Mouse (Mus musculus): ENCODE results near the gene C1galt1. TPM values are rescaled to one million over a fixed set of nuclear protein-coding genes. Genes with fewer than 3 reads are reported as not detected.
A peak's percentile ranks its signal among the peaks of the same experiment; 100 is the strongest.

The C1galt1 gene
- polyA plus RNA-seq, 1 experiment from 2014 or later = 7.7 TPM

DNA sequence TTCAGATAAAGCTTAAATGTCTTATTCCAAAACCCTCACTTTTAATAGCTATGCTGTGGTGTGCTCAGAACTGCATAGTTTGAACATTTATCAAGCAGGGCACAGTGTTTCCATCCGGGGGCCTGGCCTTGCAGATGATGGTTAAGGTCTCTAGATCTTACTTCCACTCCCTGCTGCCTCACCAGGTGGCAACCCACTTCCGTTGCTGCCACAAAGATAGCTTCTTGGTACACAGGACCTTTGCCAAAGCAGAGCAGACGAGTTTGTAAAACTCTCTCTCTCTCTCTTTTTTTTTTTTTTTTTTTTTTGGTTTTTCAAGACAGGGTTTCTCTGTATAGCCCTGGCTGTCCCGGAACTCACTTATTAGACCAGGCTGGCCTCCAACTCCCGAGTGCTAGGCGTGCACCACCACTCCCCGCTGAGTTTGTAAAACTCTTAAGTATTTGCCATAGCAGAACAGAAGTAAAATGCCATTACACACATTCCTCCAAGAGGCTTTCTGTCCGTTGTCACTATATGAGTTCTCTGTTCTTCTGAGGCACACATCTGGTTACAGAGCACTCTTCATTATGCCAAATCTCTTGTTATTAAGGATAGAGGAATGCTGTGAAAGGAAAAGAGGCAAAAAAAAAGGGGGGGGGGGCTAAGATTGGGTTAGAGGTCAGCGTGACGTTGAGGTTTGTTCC lies 773 bp upstream of the C1galt1 start:
- Histone ChIP-seq H3K36me3 (ENCODE audit: control insufficient read depth, insufficient read depth, low read length) (no peaks in the 10 kb centered on the region), H3K4me3 (replicated peaks; ENCODE audit: low read length) (peak overlapping the region; percentile 89), H3K4me2 (ENCODE audit: low read depth, low read length) (peak overlapping the region; percentile 56), H3K4me1 (ENCODE audit: control insufficient read depth, insufficient read depth, low read length) (peaks cover 17% of the 10 kb centered on the region), H3K27me3 (ENCODE audit: control insufficient read depth, insufficient read depth, low read length) (no peaks in the 10 kb centered on the region), H3K9ac (ENCODE audit: low read length) (peak overlapping the region; percentile 55; the same call in 1 of the 2 replicates), H3K27ac (ENCODE audit: low read length) (peak overlapping the region; percentile 62; the same call in 1 of the 2 replicates), H3K9me3 (replicated peaks; ENCODE audit: control insufficient read depth, low read length) (no peaks in the 10 kb centered on the region)
- no peak for ATAC-seq (ENCODE audit: insufficient read depth, low FRiP score)
- 49% methylated on average over 10 of the region's 10 CpGs for WGBS

DNA sequence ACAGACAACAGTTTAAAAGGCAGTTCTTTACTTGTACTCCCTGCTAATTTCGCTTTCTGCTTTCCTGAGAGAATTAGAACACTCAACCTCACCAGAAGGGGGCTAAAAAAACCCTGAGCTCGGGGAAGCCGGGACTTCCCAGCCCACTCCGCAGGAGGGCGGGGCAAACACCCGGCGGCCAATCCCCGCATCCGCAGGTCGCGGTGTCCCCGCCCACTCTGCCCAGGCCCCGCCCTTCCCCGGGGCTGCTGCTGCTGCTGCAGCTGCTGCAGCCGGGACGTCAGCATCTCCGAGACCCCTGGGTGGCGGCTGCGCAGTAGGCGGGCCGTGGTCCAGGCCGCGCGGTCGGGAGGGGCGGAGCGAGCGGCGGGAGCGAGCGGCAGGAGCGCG lies 235 bp upstream of the C1galt1 start:
- Histone ChIP-seq H3K4me3 (replicated peaks; ENCODE audit: low read length) (peak overlapping the region; percentile 89), H3K27ac (ENCODE audit: low read length) (peak overlapping the region; percentile 97), H3K27me3 (ENCODE audit: control insufficient read depth, insufficient read depth, low read length) (no peaks in the 10 kb centered on the region), H3K9me3 (replicated peaks; ENCODE audit: control insufficient read depth, low read length) (no peaks in the 10 kb centered on the region), H3K36me3 (ENCODE audit: control insufficient read depth, insufficient read depth, low read length) (no peaks in the 10 kb centered on the region), H3K4me2 (ENCODE audit: low read depth, low read length) (peak overlapping the region; percentile 56), H3K4me1 (ENCODE audit: control insufficient read depth, insufficient read depth, low read length) (peaks cover 17% of the 10 kb centered on the region), H3K9ac (ENCODE audit: low read length) (peak overlapping the region; percentile 96)
- ATAC-seq (ENCODE audit: insufficient read depth, low FRiP score) = peak; percentile 97
- under 1% methylated on average over 32 of the region's 33 CpGs for WGBS

DNA sequence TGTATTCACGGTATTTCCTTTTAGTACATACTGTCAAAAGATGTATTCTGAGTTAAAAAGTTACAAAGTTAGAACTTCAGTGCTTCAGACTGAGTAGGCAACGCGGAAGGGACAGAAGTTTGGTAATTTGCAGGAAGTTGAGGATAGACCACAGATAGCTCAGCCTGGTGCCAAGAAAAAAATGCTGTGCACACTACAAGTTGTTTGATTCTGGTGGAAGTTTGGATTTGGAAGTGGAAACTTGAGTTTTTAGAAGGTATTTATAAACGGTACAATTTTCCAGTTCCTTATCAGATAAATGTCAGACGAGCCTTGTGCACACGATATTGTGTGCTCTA lies 1.0 kb downstream of the C1galt1 start:
- Histone ChIP-seq H3K4me3 (replicated peaks; ENCODE audit: low read length) (peak overlapping the region; percentile 89), H3K27me3 (ENCODE audit: control insufficient read depth, insufficient read depth, low read length) (no peaks in the 10 kb centered on the region), H3K27ac (ENCODE audit: low read length) (peak overlapping the region; percentile 3; the same call in 1 of the 2 replicates), H3K9me3 (replicated peaks; ENCODE audit: control insufficient read depth, low read length) (no peaks in the 10 kb centered on the region), H3K4me2 (ENCODE audit: low read depth, low read length) (peak overlapping the region; percentile 56), H3K36me3 (ENCODE audit: control insufficient read depth, insufficient read depth, low read length) (no peaks in the 10 kb centered on the region), H3K4me1 (ENCODE audit: control insufficient read depth, insufficient read depth, low read length) (peaks cover 22% of the 10 kb centered on the region), H3K9ac (ENCODE audit: low read length) (peak overlapping the region; percentile 36; the same call in 1 of the 2 replicates)
- 7% methylated on average over 6 of the region's 6 CpGs for WGBS
- ATAC-seq (ENCODE audit: insufficient read depth, low FRiP score) = no peak

DNA sequence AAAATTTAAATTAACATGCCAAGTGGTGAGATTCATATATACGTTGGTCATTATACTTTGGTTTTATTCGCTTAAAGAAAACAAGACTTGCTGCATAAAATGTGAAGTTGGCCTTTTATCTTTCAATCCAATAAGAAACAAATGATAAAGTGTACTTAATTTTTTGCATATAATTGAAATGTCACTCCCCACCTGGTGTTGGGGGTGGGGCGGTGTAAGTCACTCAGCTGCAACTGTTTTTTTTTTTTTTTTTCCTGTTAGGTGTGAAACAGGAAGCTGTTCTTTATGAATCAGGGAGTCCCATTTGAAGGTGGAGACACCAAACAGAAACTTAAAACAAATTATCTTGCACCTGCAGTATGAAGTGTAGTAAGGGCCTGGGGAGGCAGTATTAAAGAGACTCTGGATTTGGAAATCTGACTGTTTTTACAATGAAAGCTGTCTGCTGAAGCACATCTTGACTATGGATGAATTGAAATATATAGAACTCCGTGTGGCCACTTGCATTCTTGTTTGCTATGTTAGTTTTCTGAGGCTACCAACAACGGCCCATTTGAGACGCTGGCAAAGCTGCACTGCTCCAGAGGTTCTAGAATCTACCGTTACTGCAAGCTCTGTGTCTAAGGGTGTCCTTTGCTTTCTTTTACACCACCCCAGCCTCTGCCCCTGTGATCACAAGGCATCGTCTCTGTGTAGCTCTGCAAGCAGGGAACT lies 2.2 kb downstream of the C1galt1 start:
- H3K4me2 ChIP-seq (ENCODE audit: low read depth, low read length) = peak overlapping the region; percentile 46
- no peaks in the 10 kb centered on the region for H3K36me3 ChIP-seq (ENCODE audit: control insufficient read depth, insufficient read depth, low read length)
- peak overlapping the region; percentile 77 for H3K27ac ChIP-seq (ENCODE audit: low read length)
- no peaks in the 10 kb centered on the region for H3K27me3 ChIP-seq (ENCODE audit: control insufficient read depth, insufficient read depth, low read length)
- peaks cover 22% of the 10 kb centered on the region for H3K4me1 ChIP-seq (ENCODE audit: control insufficient read depth, insufficient read depth, low read length)
- H3K9ac ChIP-seq (ENCODE audit: low read length) = 0 out of 2 replicates have a peak overlapping the region, but pooled peaks have one; percentile 56
- peak overlapping the region; percentile 27 for H3K4me3 ChIP-seq (replicated peaks; ENCODE audit: low read length)
- no peaks in the 10 kb centered on the region for H3K9me3 ChIP-seq (replicated peaks; ENCODE audit: control insufficient read depth, low read length)
- no peak for ATAC-seq (ENCODE audit: insufficient read depth, low FRiP score)
- WGBS = 67% methylated on average over 8 of the region's 8 CpGs

DNA sequence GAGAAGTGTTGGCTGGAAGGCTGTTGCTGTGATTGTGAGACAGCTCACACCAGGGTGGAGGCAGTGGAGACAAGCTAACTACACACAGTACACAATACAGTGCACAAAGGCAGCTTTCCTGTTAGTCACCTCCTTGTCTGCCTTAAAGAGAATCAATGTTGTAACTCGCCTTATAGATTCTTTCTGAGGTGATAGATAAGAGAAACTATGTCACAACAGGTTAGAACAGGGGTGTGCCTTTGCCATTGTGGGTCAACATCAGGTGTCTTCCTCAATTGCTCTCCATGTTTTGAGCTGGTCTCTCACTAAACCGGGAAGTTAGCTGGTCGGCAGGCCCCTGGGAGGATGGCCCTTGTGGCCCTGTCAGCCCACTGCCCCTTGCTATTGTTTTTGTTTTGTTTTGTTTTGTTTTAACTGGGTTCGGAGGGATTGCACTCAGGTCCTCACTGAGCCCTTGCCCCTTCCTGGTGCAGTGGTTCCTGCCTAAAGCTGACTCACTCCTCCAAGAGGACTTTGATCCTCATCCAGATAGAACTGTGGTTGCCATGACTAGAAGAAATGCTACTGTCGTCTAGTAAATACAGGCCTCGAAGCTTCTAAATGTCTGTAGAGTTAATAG lies 3.4 kb downstream of the C1galt1 start:
- ATAC-seq (ENCODE audit: insufficient read depth, low FRiP score) = no peak
- Histone ChIP-seq H3K27ac (ENCODE audit: low read length) (peak overlapping the region; percentile 77), H3K36me3 (ENCODE audit: control insufficient read depth, insufficient read depth, low read length) (no peaks in the 10 kb centered on the region), H3K9me3 (replicated peaks; ENCODE audit: control insufficient read depth, low read length) (no peaks in the 10 kb centered on the region), H3K4me1 (ENCODE audit: control insufficient read depth, insufficient read depth, low read length) (peaks cover 22% of the 10 kb centered on the region), H3K27me3 (ENCODE audit: control insufficient read depth, insufficient read depth, low read length) (no peaks in the 10 kb centered on the region), H3K4me3 (replicated peaks; ENCODE audit: low read length) (peak overlapping the region; percentile 27; the same call in 1 of the 2 replicates), H3K9ac (ENCODE audit: low read length) (peak overlapping the region; percentile 56), H3K4me2 (ENCODE audit: low read depth, low read length) (peak overlapping the region; percentile 46)
- 52% methylated on average over 6 of the region's 6 CpGs for WGBS

DNA sequence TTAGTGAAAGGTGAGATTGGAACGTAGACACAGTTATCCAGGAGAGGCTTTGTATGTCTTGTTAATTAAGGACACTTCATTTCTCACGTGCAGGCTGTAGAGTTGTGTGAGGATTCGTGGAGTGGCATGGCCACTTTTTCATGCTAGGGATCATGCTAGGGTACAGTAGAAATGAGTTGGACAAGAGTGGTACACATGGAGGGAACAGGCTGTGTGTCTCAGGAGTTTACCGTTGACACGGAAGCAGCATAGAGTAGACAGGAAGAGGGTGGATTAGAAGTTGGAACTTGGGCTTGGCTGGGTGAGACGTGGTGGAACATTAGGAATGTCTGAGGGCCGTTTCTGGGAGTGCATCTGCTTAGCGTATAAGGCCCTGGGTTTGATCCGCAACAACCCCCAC lies 4.1 kb downstream of the C1galt1 start:
- no peak overlapping the region for H3K4me2 ChIP-seq (ENCODE audit: low read depth, low read length)
- 70% methylated on average over 9 of the region's 9 CpGs for WGBS
- no peak overlapping the region for H3K9ac ChIP-seq (ENCODE audit: low read length)
- no peaks in the 10 kb centered on the region for H3K27me3 ChIP-seq (ENCODE audit: control insufficient read depth, insufficient read depth, low read length)
- ATAC-seq (ENCODE audit: insufficient read depth, low FRiP score) = no peak
- H3K36me3 ChIP-seq (ENCODE audit: control insufficient read depth, insufficient read depth, low read length) = no peaks in the 10 kb centered on the region
- H3K27ac ChIP-seq (ENCODE audit: low read length) = no peak overlapping the region
- H3K4me3 ChIP-seq (replicated peaks; ENCODE audit: low read length) = no peak overlapping the region
- H3K4me1 ChIP-seq (ENCODE audit: control insufficient read depth, insufficient read depth, low read length) = peaks cover 22% of the 10 kb centered on the region
- no peaks in the 10 kb centered on the region for H3K9me3 ChIP-seq (replicated peaks; ENCODE audit: control insufficient read depth, low read length)

DNA sequence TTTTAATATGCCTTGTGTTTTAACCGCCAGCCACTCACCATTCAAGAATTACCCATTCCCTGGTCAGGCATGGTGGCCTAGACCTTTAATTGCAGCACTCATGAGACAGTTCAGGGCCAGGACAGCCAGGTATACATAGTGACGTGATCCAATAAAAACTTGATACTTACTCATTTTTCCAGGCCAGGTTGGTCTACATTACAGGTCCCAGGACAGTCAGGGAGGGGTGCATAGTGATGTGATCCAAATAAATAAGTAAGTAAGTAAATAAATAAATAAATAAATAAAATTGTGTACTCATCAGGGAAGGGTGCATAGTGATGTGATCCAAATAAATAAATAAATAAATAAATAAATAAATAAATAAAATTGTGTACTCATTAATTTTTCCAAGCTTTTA lies 6.4 kb downstream of the C1galt1 start:
- Histone ChIP-seq H3K9ac (ENCODE audit: low read length) (no peak overlapping the region), H3K36me3 (ENCODE audit: control insufficient read depth, insufficient read depth, low read length) (no peaks in the 10 kb centered on the region), H3K27me3 (ENCODE audit: control insufficient read depth, insufficient read depth, low read length) (no peaks in the 10 kb centered on the region), H3K4me2 (ENCODE audit: low read depth, low read length) (no peak overlapping the region), H3K4me3 (replicated peaks; ENCODE audit: low read length) (no peak overlapping the region), H3K27ac (ENCODE audit: low read length) (no peak overlapping the region), H3K4me1 (ENCODE audit: control insufficient read depth, insufficient read depth, low read length) (peaks cover 26% of the 10 kb centered on the region), H3K9me3 (replicated peaks; ENCODE audit: control insufficient read depth, low read length) (no peaks in the 10 kb centered on the region)
- ATAC-seq (ENCODE audit: insufficient read depth, low FRiP score) = no peak
- WGBS = 73% methylated on average over 2 of the region's 2 CpGs

DNA sequence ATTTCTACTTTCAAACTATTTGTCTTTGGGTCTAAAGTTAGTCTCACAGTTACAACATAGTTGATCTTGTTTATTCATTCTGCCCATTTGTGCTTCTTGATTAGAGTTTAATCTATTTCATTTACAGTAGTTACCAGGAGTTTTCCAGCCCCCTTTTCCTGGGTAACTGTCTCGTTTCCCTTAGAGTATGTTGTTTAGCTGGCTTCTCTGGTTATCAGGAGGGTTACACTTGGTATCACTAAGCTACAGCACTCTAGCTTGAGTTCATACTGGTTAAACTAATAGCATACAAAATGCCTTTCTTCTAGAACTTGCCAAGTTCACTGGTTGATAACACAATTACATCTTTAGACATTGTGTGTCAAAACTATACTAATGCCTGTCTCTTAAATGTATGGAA lies 8.3 kb downstream of the C1galt1 start:
- Histone ChIP-seq H3K27ac (ENCODE audit: low read length) (no peak overlapping the region), H3K9me3 (replicated peaks; ENCODE audit: control insufficient read depth, low read length) (no peaks in the 10 kb centered on the region), H3K4me1 (ENCODE audit: control insufficient read depth, insufficient read depth, low read length) (peaks cover 32% of the 10 kb centered on the region), H3K27me3 (ENCODE audit: control insufficient read depth, insufficient read depth, low read length) (no peaks in the 10 kb centered on the region), H3K9ac (ENCODE audit: low read length) (no peak overlapping the region), H3K4me3 (replicated peaks; ENCODE audit: low read length) (no peak overlapping the region), H3K36me3 (ENCODE audit: control insufficient read depth, insufficient read depth, low read length) (no peaks in the 10 kb centered on the region), H3K4me2 (ENCODE audit: low read depth, low read length) (no peak overlapping the region)
- WGBS = 50% methylated on average over 1 of the region's 1 CpGs
- ATAC-seq (ENCODE audit: insufficient read depth, low FRiP score) = no peak

DNA sequence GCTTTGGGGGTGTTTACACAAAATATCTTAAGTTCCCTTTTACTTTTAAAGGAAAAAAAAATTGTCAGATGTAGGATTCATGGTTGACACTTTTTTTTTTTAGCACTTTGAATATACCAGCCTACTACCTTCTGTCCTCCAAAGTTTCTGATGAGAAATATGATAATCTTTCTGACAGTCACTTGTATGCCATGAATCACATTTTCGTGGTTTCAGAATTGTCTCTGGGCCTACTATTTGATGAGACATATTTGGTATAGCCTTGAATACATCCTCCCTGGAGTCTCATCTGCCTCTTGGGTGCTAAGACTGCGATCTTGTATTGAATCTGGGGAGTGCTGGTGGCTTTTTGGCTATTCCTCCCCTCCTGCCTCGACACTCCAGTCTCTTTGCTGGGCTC lies 8.8 kb downstream of the C1galt1 start:
- H3K36me3 ChIP-seq (ENCODE audit: control insufficient read depth, insufficient read depth, low read length) = no peaks in the 10 kb centered on the region
- H3K4me2 ChIP-seq (ENCODE audit: low read depth, low read length) = no peak overlapping the region
- H3K4me3 ChIP-seq (replicated peaks; ENCODE audit: low read length) = no peak overlapping the region
- ATAC-seq (ENCODE audit: insufficient read depth, low FRiP score) = no peak
- no peaks in the 10 kb centered on the region for H3K27me3 ChIP-seq (ENCODE audit: control insufficient read depth, insufficient read depth, low read length)
- WGBS = 80% methylated on average over 3 of the region's 3 CpGs
- H3K9ac ChIP-seq (ENCODE audit: low read length) = no peak overlapping the region
- H3K27ac ChIP-seq (ENCODE audit: low read length) = no peak overlapping the region
- no peaks in the 10 kb centered on the region for H3K9me3 ChIP-seq (replicated peaks; ENCODE audit: control insufficient read depth, low read length)
- peaks cover 26% of the 10 kb centered on the region for H3K4me1 ChIP-seq (ENCODE audit: control insufficient read depth, insufficient read depth, low read length)
